Mouse (Mus musculus) intestine, postnatal 0 days (tissue): ENCODE measurements at regions not wholly inside any gene's neighbourhood (a gene's known extent, or its start where the extent isn't known, plus 50 kb on each side); places are given as distances from the start of the nearest gene placed in this dataset.

Experiments used
- ATAC-seq: fragments of 200-750 bp; cut with Nextera tagmentation; 2 replicates; pipeline ENCODE4 v1.8.0; 2017; ENCODE audit warnings: mild to moderate bottlenecking, moderate TSS enrichment, moderate library complexity
- H3K27ac ChIP-seq: fragments of 300-500 bp; sonication (generic); 2 replicates; pipeline ENCODE4 v1.5.1; 2014; ENCODE audit warnings: mild to moderate bottlenecking, low read depth, low read length, moderate library complexity
- H3K27me3 ChIP-seq: fragments of 300-500 bp; sonication (generic); replicated peaks from 2 replicates; pipeline ENCODE4 v1.6.1; 2014; ENCODE audit warnings: low read length, mixed read lengths; ENCODE audit not compliant: control insufficient read depth, insufficient read depth
- H3K36me3 ChIP-seq: fragments of 300-500 bp; sonication (generic); 2 replicates; pipeline ENCODE4 v1.6.1; 2014; ENCODE audit warnings: mild to moderate bottlenecking, moderate library complexity; ENCODE audit not compliant: control insufficient read depth, insufficient read depth
- H3K4me1 ChIP-seq: fragments of 300-500 bp; sonication (generic); replicated peaks from 2 replicates; pipeline ENCODE4 v1.6.1; 2014; ENCODE audit warnings: antibody characterized with exemption, low read length, mixed read lengths; ENCODE audit not compliant: control insufficient read depth, insufficient read depth
- H3K4me2 ChIP-seq: fragments of 300-500 bp; sonication (generic); replicated peaks from 2 replicates; pipeline ENCODE4 v1.6.1; 2014; ENCODE audit warnings: low read depth, mild to moderate bottlenecking, moderate library complexity
- H3K4me3 ChIP-seq: fragments of 300-500 bp; sonication (generic); 2 replicates; pipeline ENCODE4 v1.5.1; 2014; ENCODE audit warnings: low read depth, low read length
- H3K9ac ChIP-seq: fragments of 300-500 bp; sonication (generic); 2 replicates; pipeline ENCODE4 v1.6.1; 2014; ENCODE audit warnings: mild to moderate bottlenecking, low read depth, low read length
- H3K9me3 ChIP-seq: fragments of 300-500 bp; sonication (generic); 2 replicates; pipeline ENCODE4 v1.6.1; 2016; ENCODE audit warnings: mixed run types; ENCODE audit not compliant: control insufficient read depth
- CTCF ChIP-seq: sonication (generic); IDR thresholded peaks from 2 replicates; pipeline ENCODE4 v1.5.1; 2016; ENCODE audit warnings: low read depth, mild to moderate bottlenecking, control low read depth, antibody characterized with exemption, moderate library complexity
- WGBS: fragments of 180-500 bp; shearing (Covaris S2); extraction: QIAGEN DNeasy Blood & Tissue Kit; methylation state at CpG from one replicate; pipeline ENCODE4 v1.1.7; 2014; 5-methylcytosine and 5-hydroxymethylcytosine counted together

DNA sequence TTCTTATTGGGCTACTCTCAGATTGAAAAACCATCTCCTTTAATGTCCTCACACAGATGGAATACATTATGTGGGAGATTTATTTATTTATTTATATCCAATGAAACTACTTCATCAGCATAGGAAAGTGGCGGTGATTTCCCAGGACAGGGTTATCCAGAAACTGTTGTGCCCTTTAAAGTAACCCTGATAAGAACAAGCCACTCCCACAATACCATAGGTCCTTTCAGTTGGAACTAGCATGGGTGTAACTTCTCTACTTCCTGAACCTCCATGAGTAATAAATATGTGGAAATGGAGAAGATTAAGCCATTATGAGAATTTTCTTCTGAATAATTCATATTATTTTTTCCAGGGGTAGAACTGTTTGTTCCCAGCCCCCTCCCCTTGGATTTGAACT is 52.7 kb upstream of the Jag1 start:
- Histone ChIP-seq H3K9ac (no peak overlapping the region), H3K9me3 (no peaks in the 10 kb centered on the region), H3K4me2 (no peak overlapping the region), H3K4me1 (no peaks in the 10 kb centered on the region), H3K4me3 (no peak overlapping the region), H3K27ac (no peak overlapping the region), H3K27me3 (no peaks in the 10 kb centered on the region), H3K36me3 (no peaks in the 10 kb centered on the region)
- 45% methylated on average over 1 of the region's 1 CpGs for WGBS
- peak; percentile 80 for ATAC-seq
- TF ChIP-seq CTCF = no peak

- no peaks in the 10 kb centered on the region for H3K36me3 ChIP-seq
- H3K27ac ChIP-seq = no peak overlapping the region
- no peak overlapping the region for H3K9ac ChIP-seq
- no peaks in the 10 kb centered on the region for H3K9me3 ChIP-seq
- no peaks in the 10 kb centered on the region for H3K27me3 ChIP-seq
- H3K4me3 ChIP-seq = no peak overlapping the region
- TF ChIP-seq CTCF = no peak
- ATAC-seq = no peak
- H3K4me2 ChIP-seq = no peak overlapping the region
- no peaks in the 10 kb centered on the region for H3K4me1 ChIP-seq
- WGBS = 80% methylated on average over 3 of the region's 3 CpGs
Observed at GRCm38 (mm10) chr2:137168626-137169025, 52.2 kb upstream of the Jag1 start.
